Mouse (Mus musculus): Measurements from ENCODE around the gene Dpf3. TPM values are rescaled to one million over a fixed set of nuclear protein-coding genes. Genes with fewer than 3 reads are reported as not detected.

Dpf3 gene
- polyA plus RNA-seq, 1 experiment = 24.7 TPM

DNA sequence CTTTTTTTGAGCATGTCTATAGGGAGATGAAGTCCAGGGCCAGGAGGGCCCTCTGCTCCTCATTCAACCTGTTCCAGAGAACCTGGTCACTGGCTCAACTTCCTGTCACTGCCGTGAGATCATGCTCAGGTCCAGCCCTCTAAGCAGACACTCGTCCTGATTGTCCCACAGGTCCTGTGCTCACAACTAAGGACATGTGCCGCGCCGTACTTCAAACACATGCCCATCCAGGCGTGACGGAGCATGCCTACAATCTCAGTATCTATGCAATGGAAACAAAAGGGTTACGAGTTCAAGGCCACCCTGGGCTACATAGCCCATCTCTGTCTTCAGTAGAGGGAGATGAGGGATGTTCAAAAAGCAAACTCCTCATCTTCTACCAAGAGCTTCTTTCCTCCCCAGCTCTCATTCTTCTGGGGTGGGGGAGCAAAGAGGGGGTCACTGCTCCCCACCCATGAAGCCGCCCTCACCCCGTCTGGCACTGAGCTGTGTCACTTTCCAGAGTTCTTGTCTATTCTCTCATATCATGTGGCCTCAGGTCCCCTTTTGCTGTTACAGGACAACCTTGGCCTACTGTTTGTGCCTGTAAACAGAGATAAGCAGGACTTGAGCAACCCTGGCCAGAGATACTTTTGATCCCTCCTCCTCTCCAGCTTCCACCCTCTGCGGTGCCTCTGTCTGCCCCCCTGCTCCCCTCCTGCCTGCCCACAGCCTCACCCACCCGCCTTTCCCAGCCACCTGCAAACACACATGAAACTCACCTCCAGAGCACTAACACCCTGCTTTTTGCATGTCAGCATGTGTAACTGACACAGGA, 112.3 kb downstream of the Dpf3 start:
- H3K4me1 ChIP-seq (ENCODE audit: control insufficient read depth, insufficient read depth, low read length) = peaks cover 3% of the 10 kb centered on the region; the same call in 1 of the 2 replicates
- TF ChIP-seq POLR2A (IDR thresholded peaks at IDR 0.05; ENCODE audit: borderline replicate concordance, control insufficient read depth, low read depth, low read length) (no peak), CTCF (IDR thresholded peaks at IDR 0.05; ENCODE audit: control insufficient read depth, insufficient read depth, low read length) (no peak)
- 50% methylated on average over 12 of the region's 12 CpGs for WGBS
- H3K4me3 ChIP-seq (replicated peaks; ENCODE audit: control insufficient read depth, low read depth, low read length) = no peak overlapping the region
- H3K27ac ChIP-seq (ENCODE audit: control insufficient read depth, insufficient read depth, low read depth, low read length, poor library complexity) = peak overlapping the region; percentile 70

DNA sequence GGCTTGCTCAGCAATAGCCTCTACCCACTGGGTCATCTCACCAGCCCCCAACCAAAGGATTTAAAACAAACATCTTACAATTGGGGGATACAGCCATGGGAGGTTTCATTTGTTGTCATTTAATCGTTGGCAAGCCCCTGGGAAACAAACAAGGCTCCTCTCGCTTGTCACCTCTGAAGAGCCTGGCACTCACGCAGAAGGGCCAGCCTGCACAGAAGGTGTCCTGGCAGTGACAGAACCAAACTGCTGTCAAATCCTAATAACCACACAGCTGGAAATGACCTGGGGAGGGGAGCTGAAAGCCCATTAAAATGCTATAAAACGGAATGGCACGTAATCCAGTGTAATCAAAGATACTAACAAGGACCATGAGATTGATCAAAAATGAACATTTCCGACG, 114.4 kb downstream of the Dpf3 start:
- H3K27ac ChIP-seq (ENCODE audit: control insufficient read depth, insufficient read depth, low read depth, low read length, poor library complexity) = no peak overlapping the region
- H3K4me1 ChIP-seq (ENCODE audit: control insufficient read depth, insufficient read depth, low read length) = peaks cover 4% of the 10 kb centered on the region; the same call in 1 of the 2 replicates
- H3K4me3 ChIP-seq (replicated peaks; ENCODE audit: control insufficient read depth, low read depth, low read length) = no peak overlapping the region
- TF ChIP-seq CTCF (IDR thresholded peaks at IDR 0.05; ENCODE audit: control insufficient read depth, insufficient read depth, low read length) (no peak), POLR2A (IDR thresholded peaks at IDR 0.05; ENCODE audit: borderline replicate concordance, control insufficient read depth, low read depth, low read length) (no peak)
- WGBS = 90% methylated on average over 7 of the region's 7 CpGs

DNA sequence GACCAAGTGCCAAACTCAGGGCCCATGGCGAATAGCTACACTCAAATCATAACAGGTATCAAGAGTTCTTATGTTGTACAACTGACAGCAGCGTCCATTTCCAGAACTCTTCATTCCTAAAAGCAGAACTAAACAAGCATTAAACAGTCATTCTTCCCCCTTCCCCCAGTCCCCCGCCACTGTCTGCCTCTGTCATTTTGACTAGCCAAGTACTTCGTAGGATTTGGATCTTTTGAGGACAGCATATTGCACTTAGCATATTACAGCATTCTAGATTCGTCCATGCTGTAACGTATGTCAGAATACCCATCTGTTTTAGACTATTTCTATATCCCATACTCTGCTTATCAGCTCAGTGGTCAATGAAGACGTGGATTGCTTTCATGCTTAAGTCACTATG, 115.2 kb downstream of the Dpf3 start:
- 53% methylated on average over 7 of the region's 7 CpGs for WGBS
- Histone ChIP-seq H3K4me1 (ENCODE audit: control insufficient read depth, insufficient read depth, low read length) (peaks cover 4% of the 10 kb centered on the region; the same call in 1 of the 2 replicates), H3K27ac (ENCODE audit: control insufficient read depth, insufficient read depth, low read depth, low read length, poor library complexity) (no peak overlapping the region), H3K4me3 (replicated peaks; ENCODE audit: control insufficient read depth, low read depth, low read length) (no peak overlapping the region)
- TF ChIP-seq CTCF (IDR thresholded peaks at IDR 0.05; ENCODE audit: control insufficient read depth, insufficient read depth, low read length) = no peak
- TF ChIP-seq POLR2A (IDR thresholded peaks at IDR 0.05; ENCODE audit: borderline replicate concordance, control insufficient read depth, low read depth, low read length) = no peak

DNA sequence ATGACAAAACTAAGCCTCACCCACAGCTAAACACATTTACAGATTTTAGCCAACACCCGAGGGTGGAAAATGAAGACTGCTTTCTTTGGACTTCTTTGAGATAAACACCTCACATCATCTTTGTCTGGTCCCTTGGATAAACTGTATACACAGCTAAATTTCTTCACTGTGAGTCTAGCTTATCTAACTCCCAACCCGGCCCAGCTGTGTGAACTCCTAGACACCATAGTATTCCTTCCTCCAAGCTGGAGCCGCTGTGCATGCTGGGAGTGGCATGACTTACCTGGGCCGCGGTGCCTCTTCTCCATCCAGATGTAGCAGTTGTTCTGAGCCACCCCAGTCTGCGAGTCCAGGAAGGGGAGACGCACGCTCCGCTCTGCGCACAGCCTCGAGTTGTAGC, 117.3 kb downstream of the Dpf3 start:
- Histone ChIP-seq H3K27ac (ENCODE audit: control insufficient read depth, insufficient read depth, low read depth, low read length, poor library complexity) (peak overlapping the region; percentile 30), H3K4me3 (replicated peaks; ENCODE audit: control insufficient read depth, low read depth, low read length) (no peak overlapping the region), H3K4me1 (ENCODE audit: control insufficient read depth, insufficient read depth, low read length) (peaks cover 3% of the 10 kb centered on the region; the same call in 1 of the 2 replicates)
- WGBS = 74% methylated on average over 11 of the region's 11 CpGs
- TF ChIP-seq CTCF (IDR thresholded peaks at IDR 0.05; ENCODE audit: control insufficient read depth, insufficient read depth, low read length) (no peak), POLR2A (IDR thresholded peaks at IDR 0.05; ENCODE audit: borderline replicate concordance, control insufficient read depth, low read depth, low read length) (no peak)

DNA sequence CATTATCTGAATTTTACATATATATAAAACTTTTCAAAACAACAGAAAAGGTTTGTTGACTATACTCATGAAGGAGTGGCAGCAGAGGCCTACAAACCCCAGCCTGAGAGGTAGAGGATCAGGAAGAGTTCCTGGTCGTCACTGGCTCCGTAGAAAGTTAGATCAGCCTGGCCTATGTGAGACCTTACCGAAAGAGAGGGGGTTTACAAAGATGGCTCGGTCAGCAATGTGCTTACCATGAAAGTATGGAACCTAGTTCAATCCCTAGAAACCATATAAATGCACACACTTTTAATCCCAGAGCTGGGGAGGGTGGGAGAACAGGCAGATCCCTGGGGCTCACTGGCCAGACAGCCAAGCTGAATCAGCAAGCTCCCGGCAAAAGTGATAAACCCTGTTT, 118.1 kb downstream of the Dpf3 start:
- Histone ChIP-seq H3K4me1 (ENCODE audit: control insufficient read depth, insufficient read depth, low read length) (peaks cover 1% of the 10 kb centered on the region; the same call in 1 of the 2 replicates), H3K4me3 (replicated peaks; ENCODE audit: control insufficient read depth, low read depth, low read length) (no peak overlapping the region), H3K27ac (ENCODE audit: control insufficient read depth, insufficient read depth, low read depth, low read length, poor library complexity) (no peak overlapping the region)
- TF ChIP-seq POLR2A (IDR thresholded peaks at IDR 0.05; ENCODE audit: borderline replicate concordance, control insufficient read depth, low read depth, low read length) (no peak), CTCF (IDR thresholded peaks at IDR 0.05; ENCODE audit: control insufficient read depth, insufficient read depth, low read length) (no peak)
- 91% methylated on average over 5 of the region's 5 CpGs for WGBS

DNA sequence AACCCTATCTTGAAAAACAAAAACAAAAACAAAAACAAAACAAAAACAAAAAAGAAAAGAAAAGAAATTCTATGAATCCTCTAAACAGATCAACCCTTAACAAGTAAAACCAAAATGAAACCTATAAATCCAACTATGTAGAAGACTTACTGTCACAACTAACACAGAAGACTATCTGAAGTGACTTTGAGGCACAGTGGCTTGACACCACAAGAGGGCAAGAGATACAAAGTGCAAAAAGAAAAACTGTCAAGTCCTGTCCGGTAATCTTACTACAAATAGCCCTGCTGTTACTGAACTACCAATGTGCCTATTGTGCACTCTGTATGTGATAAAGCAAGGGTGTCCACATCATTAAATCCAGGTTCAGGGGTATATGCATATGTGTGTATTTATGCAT, 120.0 kb downstream of the Dpf3 start:
- H3K27ac ChIP-seq (ENCODE audit: control insufficient read depth, insufficient read depth, low read depth, low read length, poor library complexity) = no peak overlapping the region
- H3K4me3 ChIP-seq (replicated peaks; ENCODE audit: control insufficient read depth, low read depth, low read length) = no peak overlapping the region
- 70% methylated on average over 1 of the region's 1 CpGs for WGBS
- TF ChIP-seq CTCF (IDR thresholded peaks at IDR 0.05; ENCODE audit: control insufficient read depth, insufficient read depth, low read length) = no peak
- no peak for TF ChIP-seq POLR2A (IDR thresholded peaks at IDR 0.05; ENCODE audit: borderline replicate concordance, control insufficient read depth, low read depth, low read length)
- H3K4me1 ChIP-seq (ENCODE audit: control insufficient read depth, insufficient read depth, low read length) = peaks cover 3% of the 10 kb centered on the region

DNA sequence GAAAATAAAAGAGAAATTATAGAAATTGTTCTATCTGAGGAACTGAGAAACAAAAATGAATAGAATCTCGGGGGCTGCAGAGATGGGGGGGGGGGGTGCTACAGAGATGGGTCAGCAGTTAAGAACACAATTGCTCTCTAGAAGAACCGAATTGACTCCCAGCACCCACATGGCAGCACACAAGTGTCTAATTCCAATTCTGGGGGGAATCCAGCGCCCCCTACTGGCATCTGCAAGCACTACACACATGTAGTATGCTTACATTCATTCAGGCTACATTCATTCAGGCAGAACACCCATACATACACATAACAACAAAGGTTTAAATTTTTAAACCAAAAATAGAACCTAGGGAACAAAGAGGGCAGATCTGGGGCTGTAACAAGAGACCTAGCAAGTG, 122.7 kb downstream of the Dpf3 start:
- Histone ChIP-seq H3K4me1 (ENCODE audit: control insufficient read depth, insufficient read depth, low read length) (peaks cover 3% of the 10 kb centered on the region), H3K27ac (ENCODE audit: control insufficient read depth, insufficient read depth, low read depth, low read length, poor library complexity) (no peak overlapping the region), H3K4me3 (replicated peaks; ENCODE audit: control insufficient read depth, low read depth, low read length) (no peak overlapping the region)
- TF ChIP-seq POLR2A (IDR thresholded peaks at IDR 0.05; ENCODE audit: borderline replicate concordance, control insufficient read depth, low read depth, low read length) = no peak
- TF ChIP-seq CTCF (IDR thresholded peaks at IDR 0.05; ENCODE audit: control insufficient read depth, insufficient read depth, low read length) = no peak
- 62% methylated on average over 3 of the region's 3 CpGs for WGBS

DNA sequence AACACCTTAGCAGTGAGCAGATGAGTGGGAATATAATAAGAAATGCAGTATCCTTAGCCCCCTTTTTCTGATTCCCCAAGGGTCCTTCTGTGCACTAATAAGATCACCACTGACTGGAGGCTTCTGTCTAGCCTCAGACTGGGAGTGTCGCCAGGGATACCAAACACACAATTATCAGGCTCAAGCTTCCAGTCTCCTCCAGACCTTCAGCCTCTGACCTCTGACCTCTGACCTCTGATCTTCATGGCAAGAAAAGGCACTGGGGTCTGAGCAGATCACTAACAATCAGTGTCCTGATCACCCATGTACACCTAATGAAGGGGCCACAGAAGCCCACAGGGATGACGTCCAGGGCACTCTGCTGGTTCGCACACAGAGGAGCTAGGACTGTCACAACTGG, 125.7 kb downstream of the Dpf3 start:
- 88% methylated on average over 3 of the region's 3 CpGs for WGBS
- Histone ChIP-seq H3K4me3 (replicated peaks; ENCODE audit: control insufficient read depth, low read depth, low read length) (no peak overlapping the region), H3K4me1 (ENCODE audit: control insufficient read depth, insufficient read depth, low read length) (peaks cover 2% of the 10 kb centered on the region), H3K27ac (ENCODE audit: control insufficient read depth, insufficient read depth, low read depth, low read length, poor library complexity) (no peak overlapping the region)
- no peak for TF ChIP-seq CTCF (IDR thresholded peaks at IDR 0.05; ENCODE audit: control insufficient read depth, insufficient read depth, low read length)
- no peak for TF ChIP-seq POLR2A (IDR thresholded peaks at IDR 0.05; ENCODE audit: borderline replicate concordance, control insufficient read depth, low read depth, low read length)

Data from bone marrow, adult 2 months (tissue).